Mouse (Mus musculus): ENCODE results near the gene Tax1bp3. TPM values are rescaled to one million over a fixed set of nuclear protein-coding genes. Genes with fewer than 3 reads are reported as not detected.

Tax1bp3 gene
- polyA plus RNA-seq, 1 experiment from 2014 or later = 163 TPM

DNA sequence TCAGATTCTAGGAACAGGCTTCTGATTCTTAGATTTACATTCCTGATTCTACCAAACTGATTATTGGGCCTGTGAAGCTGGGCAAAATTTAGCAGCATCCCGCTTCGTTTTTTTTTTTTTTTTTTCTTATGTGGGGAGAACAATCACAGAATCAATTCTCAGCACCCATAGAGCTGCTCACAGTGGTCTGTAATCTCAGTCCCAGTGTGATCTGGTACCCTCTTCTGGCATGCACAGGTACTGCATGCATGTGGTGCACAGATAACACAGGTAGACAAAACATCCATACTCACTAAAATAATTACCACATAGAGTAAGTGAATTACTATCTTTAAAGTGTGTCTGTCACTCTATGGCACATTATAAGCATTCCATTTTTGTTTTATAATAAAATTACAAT is 30.7 kb downstream of the Tax1bp3 start:
- H3K36me3 ChIP-seq (replicated peaks) = no peaks in the 10 kb centered on the region
- H3K9ac ChIP-seq = no peak overlapping the region
- H3K4me2 ChIP-seq = no peak overlapping the region
- H3K4me1 ChIP-seq = no peaks in the 10 kb centered on the region
- no peak overlapping the region for H3K4me3 ChIP-seq (replicated peaks)
- 93% methylated on average over 2 of the region's 2 CpGs for WGBS
- H3K9me3 ChIP-seq = no peaks in the 10 kb centered on the region
- no peak overlapping the region for H3K27ac ChIP-seq
- no peak for ATAC-seq (ENCODE audit: low FRiP score)
- H3K27me3 ChIP-seq = 0 out of 2 replicates have a peak, but pooled peaks cover under 1% of the 10 kb centered on the region

- Histone ChIP-seq H3K9me3 (no peaks in the 10 kb centered on the region), H3K27me3 (0 out of 2 replicates have a peak, but pooled peaks cover 6% of the 10 kb centered on the region), H3K4me3 (replicated peaks) (no peak overlapping the region), H3K4me2 (no peak overlapping the region), H3K36me3 (replicated peaks) (no peaks in the 10 kb centered on the region), H3K9ac (no peak overlapping the region), H3K4me1 (no peaks in the 10 kb centered on the region), H3K27ac (no peak overlapping the region)
- no peak for ATAC-seq (ENCODE audit: low FRiP score)
- WGBS = 85% methylated on average over 3 of the region's 3 CpGs
These were observed 37.1 kb downstream of the Tax1bp3 start for GRCm38 (mm10) chr11:73213956-73214355.

GRCm38 (mm10) chr11:73219671-73220070 is 42.8 kb downstream of the Tax1bp3 start:
- Histone ChIP-seq H3K27me3 (peaks cover 6% of the 10 kb centered on the region; the same call in 1 of the 2 replicates), H3K36me3 (replicated peaks) (no peaks in the 10 kb centered on the region), H3K4me3 (replicated peaks) (no peak overlapping the region), H3K9me3 (no peaks in the 10 kb centered on the region), H3K9ac (no peak overlapping the region), H3K4me1 (no peaks in the 10 kb centered on the region), H3K4me2 (no peak overlapping the region), H3K27ac (no peak overlapping the region)
- WGBS = 68% methylated on average over 2 of the region's 2 CpGs
- ATAC-seq (ENCODE audit: low FRiP score) = no peak

DNA sequence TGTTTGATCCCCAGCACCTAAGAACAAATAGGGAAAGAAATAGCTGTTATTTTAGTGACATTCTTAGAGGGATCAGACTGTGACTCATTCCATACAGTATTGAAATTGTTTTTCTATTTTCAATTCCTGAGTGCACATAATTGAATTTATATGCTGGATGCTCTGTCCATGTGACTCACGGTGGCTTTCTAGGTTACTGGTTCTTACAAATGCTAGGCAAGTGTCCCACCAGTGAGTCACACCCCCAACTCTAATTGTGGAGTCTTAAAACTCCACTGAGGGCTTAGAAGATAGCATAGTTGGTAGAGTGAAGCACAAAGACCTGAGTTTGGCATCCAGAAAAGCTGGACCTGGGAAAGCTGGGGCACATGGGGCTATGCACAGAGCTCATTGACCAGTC is 43.8 kb downstream of the Tax1bp3 start:
- 80% methylated on average over 1 of the region's 1 CpGs for WGBS
- ATAC-seq (ENCODE audit: low FRiP score) = no peak
- H3K9ac ChIP-seq = no peak overlapping the region
- no peaks in the 10 kb centered on the region for H3K4me1 ChIP-seq
- no peak overlapping the region for H3K4me2 ChIP-seq
- H3K9me3 ChIP-seq = no peaks in the 10 kb centered on the region
- H3K27ac ChIP-seq = no peak overlapping the region
- no peaks in the 10 kb centered on the region; the same call in 1 of the 2 replicates for H3K27me3 ChIP-seq
- H3K4me3 ChIP-seq (replicated peaks) = no peak overlapping the region
- no peaks in the 10 kb centered on the region for H3K36me3 ChIP-seq (replicated peaks)

- WGBS = 53% methylated on average over 5 of the region's 5 CpGs
- Histone ChIP-seq H3K27ac (no peak overlapping the region), H3K36me3 (replicated peaks) (no peaks in the 10 kb centered on the region), H3K9me3 (no peaks in the 10 kb centered on the region), H3K4me1 (no peaks in the 10 kb centered on the region), H3K4me3 (replicated peaks) (no peak overlapping the region), H3K9ac (no peak overlapping the region), H3K4me2 (no peak overlapping the region), H3K27me3 (no peaks in the 10 kb centered on the region; the same call in 1 of the 2 replicates)
- ATAC-seq (ENCODE audit: low FRiP score) = no peak
These were observed 46.0 kb downstream of the Tax1bp3 start for GRCm38 (mm10) chr11:73222846-73223245.

DNA sequence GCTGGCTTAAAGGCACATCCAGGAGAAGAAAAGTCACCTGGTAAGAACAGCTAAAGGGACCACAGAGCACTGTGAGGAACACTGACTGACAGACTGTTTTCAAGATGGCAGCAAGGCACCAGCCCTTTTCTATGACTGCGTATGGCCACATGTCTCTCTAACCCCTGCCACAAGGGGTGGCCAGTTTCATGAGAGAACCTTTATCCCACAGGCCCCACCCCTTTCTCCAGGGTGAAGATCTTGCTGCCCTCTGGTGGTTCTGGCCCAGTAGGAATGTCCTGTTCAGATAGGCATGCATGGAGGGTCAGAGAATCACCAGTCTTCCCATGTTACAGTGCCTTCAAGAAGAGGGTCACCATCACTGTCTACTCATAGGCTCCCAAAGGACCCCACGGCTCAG is 47.1 kb downstream of the Tax1bp3 start:
- Histone ChIP-seq H3K9ac (no peak overlapping the region), H3K4me1 (no peaks in the 10 kb centered on the region), H3K36me3 (replicated peaks) (no peaks in the 10 kb centered on the region), H3K27ac (no peak overlapping the region), H3K9me3 (peaks cover 2% of the 10 kb centered on the region; the same call in 1 of the 2 replicates), H3K4me2 (no peak overlapping the region), H3K27me3 (no peaks in the 10 kb centered on the region; the same call in 1 of the 2 replicates), H3K4me3 (replicated peaks) (no peak overlapping the region)
- ATAC-seq (ENCODE audit: low FRiP score) = no peak
- WGBS = 82% methylated on average over 2 of the region's 2 CpGs

DNA sequence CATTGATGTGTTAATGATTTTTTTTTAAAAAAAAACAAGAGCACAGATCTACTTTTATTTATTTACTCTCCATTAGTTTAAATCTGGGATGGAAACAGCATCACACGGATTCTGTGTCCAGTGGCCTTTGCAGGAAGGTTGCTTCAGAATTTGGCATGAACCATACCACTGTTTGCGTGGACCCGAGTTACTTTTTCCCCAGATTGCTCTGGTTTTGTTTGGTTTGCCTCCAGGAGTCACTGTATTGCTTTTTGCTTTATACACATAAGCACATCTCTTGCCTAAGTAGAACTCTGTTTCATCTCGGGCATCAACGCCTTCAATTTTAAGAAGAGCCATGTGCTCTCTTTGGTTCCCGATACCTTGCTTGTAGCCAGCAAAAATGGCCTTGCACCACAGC is 49.0 kb downstream of the Tax1bp3 start:
- WGBS = 93% methylated on average over 6 of the region's 6 CpGs

DNA sequence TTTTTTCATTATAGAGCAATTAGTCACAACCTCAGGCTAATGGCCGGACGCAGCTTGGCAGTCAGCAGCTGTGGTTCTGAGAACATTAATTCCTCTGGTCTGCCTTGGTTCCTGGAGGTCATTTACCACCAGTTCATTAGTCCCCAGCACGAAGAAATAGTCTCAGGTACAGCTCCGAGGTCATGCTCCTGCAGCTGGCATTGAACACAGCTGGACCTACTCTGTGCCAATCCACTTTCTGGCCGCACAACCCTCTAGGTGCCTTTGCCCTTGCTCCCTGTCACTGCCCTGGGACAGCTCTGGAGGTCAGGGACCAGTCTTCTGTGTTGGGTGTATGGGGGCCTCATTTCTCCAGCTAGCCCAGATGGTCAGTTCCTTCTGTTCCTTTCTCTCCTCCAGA is 52.0 kb downstream of the Tax1bp3 start:
- ATAC-seq (ENCODE audit: low FRiP score) = no peak
- no peaks in the 10 kb centered on the region for H3K36me3 ChIP-seq (replicated peaks)
- no peak overlapping the region for H3K9ac ChIP-seq
- H3K4me1 ChIP-seq = no peaks in the 10 kb centered on the region
- H3K4me3 ChIP-seq (replicated peaks) = no peak overlapping the region
- WGBS = 86% methylated on average over 5 of the region's 5 CpGs
- no peaks in the 10 kb centered on the region for H3K27me3 ChIP-seq
- H3K9me3 ChIP-seq = peaks cover 4% of the 10 kb centered on the region; the same call in 1 of the 2 replicates
- H3K27ac ChIP-seq = no peak overlapping the region
- no peak overlapping the region for H3K4me2 ChIP-seq

More for the DNA sequence above, 49.0 kb downstream of the Tax1bp3 start:
- H3K27ac ChIP-seq = no peak overlapping the region
- no peak overlapping the region for H3K9ac ChIP-seq
- no peak for ATAC-seq (ENCODE audit: low FRiP score)
- H3K4me3 ChIP-seq (replicated peaks) = no peak overlapping the region
- no peaks in the 10 kb centered on the region for H3K4me1 ChIP-seq
- peaks cover 4% of the 10 kb centered on the region; the same call in 1 of the 2 replicates for H3K9me3 ChIP-seq
- no peak overlapping the region for H3K4me2 ChIP-seq
- no peaks in the 10 kb centered on the region; the same call in 1 of the 2 replicates for H3K27me3 ChIP-seq
- H3K36me3 ChIP-seq (replicated peaks) = no peaks in the 10 kb centered on the region

GRCm38 (mm10) chr11:73230081-73230480 is 53.2 kb downstream of the Tax1bp3 start:
- no peak overlapping the region for H3K4me2 ChIP-seq
- H3K4me1 ChIP-seq = no peaks in the 10 kb centered on the region
- H3K36me3 ChIP-seq (replicated peaks) = no peaks in the 10 kb centered on the region
- no peaks in the 10 kb centered on the region for H3K27me3 ChIP-seq
- WGBS = 91% methylated on average over 5 of the region's 5 CpGs
- peaks cover 4% of the 10 kb centered on the region; the same call in 1 of the 2 replicates for H3K9me3 ChIP-seq
- no peak overlapping the region for H3K9ac ChIP-seq
- ATAC-seq (ENCODE audit: low FRiP score) = no peak
- H3K4me3 ChIP-seq (replicated peaks) = no peak overlapping the region
- H3K27ac ChIP-seq = no peak overlapping the region

GRCm38 (mm10) chr11:73232513-73232912 is 55.6 kb downstream of the Tax1bp3 start:
- H3K9ac ChIP-seq = no peak overlapping the region
- 66% methylated on average over 2 of the region's 2 CpGs for WGBS
- H3K27ac ChIP-seq = no peak overlapping the region
- H3K9me3 ChIP-seq = peaks cover 4% of the 10 kb centered on the region; the same call in 1 of the 2 replicates
- ATAC-seq (ENCODE audit: low FRiP score) = no peak
- no peaks in the 10 kb centered on the region for H3K4me1 ChIP-seq
- H3K4me3 ChIP-seq (replicated peaks) = no peak overlapping the region
- no peaks in the 10 kb centered on the region for H3K27me3 ChIP-seq
- H3K36me3 ChIP-seq (replicated peaks) = no peaks in the 10 kb centered on the region
- H3K4me2 ChIP-seq = no peak overlapping the region

Other genes starting within 250 kb of the Tax1bp3 start
- gene Atp2a3, start 215.9 kb upstream of the Tax1bp3 start, polyA plus RNA-seq (2016; fragmentation: Nextera tagmentation; extraction: Ambion mirVana) = 0.60 and 0.68 TPM in 2 replicates
- 0.52 and 0.74 TPM in 2 replicates for gene P2rx1, start 178.0 kb upstream of the Tax1bp3 start, polyA plus RNA-seq (2016; fragmentation: Nextera tagmentation; extraction: Ambion mirVana)
- gene Camkk1, start 158.1 kb upstream of the Tax1bp3 start, polyA plus RNA-seq (2016; fragmentation: Nextera tagmentation; extraction: Ambion mirVana) = 9.0 and 9.7 TPM in 2 replicates
- 12.4 and 13.6 TPM in 2 replicates for gene Ncbp3, start 129.3 kb upstream of the Tax1bp3 start, polyA plus RNA-seq (2016; fragmentation: Nextera tagmentation; extraction: Ambion mirVana)
- 0.37 and 0.38 TPM in 2 replicates for gene Itgae, start 86.5 kb upstream of the Tax1bp3 start, polyA plus RNA-seq (2016; fragmentation: Nextera tagmentation; extraction: Ambion mirVana)
- gene Haspin, start 38.8 kb upstream of the Tax1bp3 start, polyA plus RNA-seq (2016; fragmentation: Nextera tagmentation; extraction: Ambion mirVana) = 18.5 and 19.1 TPM in 2 replicates
- 0.27 and 0.42 TPM in 2 replicates for gene P2rx5, start 16.7 kb upstream of the Tax1bp3 start, polyA plus RNA-seq (2016; fragmentation: Nextera tagmentation; extraction: Ambion mirVana)
- gene Emc6, start within 50 bp of the Tax1bp3 start, polyA plus RNA-seq (2016; fragmentation: Nextera tagmentation; extraction: Ambion mirVana) = 123 and 129 TPM in 2 replicates
- gene Ctns, start 22.0 kb downstream of the Tax1bp3 start, polyA plus RNA-seq (2016; fragmentation: Nextera tagmentation; extraction: Ambion mirVana) = 19.0 and 19.2 TPM in 2 replicates
- gene Shpk, start 22.4 kb downstream of the Tax1bp3 start, polyA plus RNA-seq (2016; fragmentation: Nextera tagmentation; extraction: Ambion mirVana) = 1.1 and 1.2 TPM in 2 replicates
- not detected in 2 replicates for gene Trpv1, start 57.2 kb downstream of the Tax1bp3 start, polyA plus RNA-seq (2016; fragmentation: Nextera tagmentation; extraction: Ambion mirVana)
- gene Trpv3, start 90.3 kb downstream of the Tax1bp3 start, polyA plus RNA-seq (2016; fragmentation: Nextera tagmentation; extraction: Ambion mirVana) = 0.04 TPM in 1 of 2 replicates, not detected in the other
- gene Aspa, start 152.5 kb downstream of the Tax1bp3 start, polyA plus RNA-seq (2016; fragmentation: Nextera tagmentation; extraction: Ambion mirVana) = 0.33 TPM in 1 of 2 replicates, not detected in the other
- gene Gm49340, start 152.7 kb downstream of the Tax1bp3 start, polyA plus RNA-seq (2016; fragmentation: Nextera tagmentation; extraction: Ambion mirVana) = not detected in 2 replicates
- not detected in 2 replicates for gene Spata22, start 152.7 kb downstream of the Tax1bp3 start, polyA plus RNA-seq (2016; fragmentation: Nextera tagmentation; extraction: Ambion mirVana)
- 0.24 TPM in 1 of 2 replicates, not detected in the other for gene Olfr20, start 173.7 kb downstream of the Tax1bp3 start, polyA plus RNA-seq (2016; fragmentation: Nextera tagmentation; extraction: Ambion mirVana)
- not detected in 2 replicates for gene Olfr376, start 194.2 kb downstream of the Tax1bp3 start, polyA plus RNA-seq (2016; fragmentation: Nextera tagmentation; extraction: Ambion mirVana)
- gene Olfr1, start 222.5 kb downstream of the Tax1bp3 start, polyA plus RNA-seq (2016; fragmentation: Nextera tagmentation; extraction: Ambion mirVana) = not detected in 2 replicates